Comparison of ENCODE assay signal across 8 mouse cellular contexts in the genomic region with DNA sequence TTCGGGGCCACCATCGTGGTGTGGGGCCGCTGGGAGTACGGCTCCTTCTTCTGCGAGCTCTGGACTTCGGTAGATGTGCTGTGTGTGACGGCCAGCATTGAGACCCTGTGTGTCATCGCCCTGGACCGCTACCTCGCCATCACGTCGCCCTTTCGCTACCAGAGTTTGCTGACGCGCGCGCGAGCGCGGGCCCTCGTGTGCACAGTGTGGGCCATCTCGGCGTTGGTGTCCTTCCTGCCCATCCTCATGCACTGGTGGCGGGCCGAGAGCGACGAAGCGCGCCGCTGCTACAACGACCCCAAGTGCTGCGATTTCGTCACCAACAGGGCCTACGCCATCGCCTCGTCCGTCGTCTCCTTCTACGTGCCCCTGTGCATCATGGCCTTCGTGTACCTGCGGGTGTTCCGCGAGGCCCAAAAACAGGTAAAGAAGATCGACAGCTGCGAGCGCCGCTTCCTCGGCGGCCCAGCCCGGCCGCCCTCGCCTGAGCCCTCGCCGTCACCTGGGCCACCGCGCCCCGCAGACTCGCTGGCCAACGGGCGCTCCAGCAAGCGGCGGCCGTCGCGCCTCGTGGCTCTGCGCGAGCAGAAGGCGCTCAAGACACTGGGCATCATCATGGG. TPM values are rescaled to one million over a fixed set of nuclear protein-coding genes. Genes with fewer than 3 reads are reported as not detected.
DNase-seq lines count a peak whose midpoint lies in the region; ATAC-seq and TF ChIP-seq lines count a peak whose summit lies in the region.

No protein-coding gene starts in this region.

- peaks cover 6% of the 10 kb centered on the region; the same call in 1 of the 2 replicates for H3K27me3 ChIP-seq in cerebellum, adult 2 months (ENCODE audit: control insufficient read depth, insufficient read depth, low read length)
- peaks cover 56% of the 10 kb centered on the region for H3K27me3 ChIP-seq in forebrain, embryonic 14.5 days (replicated peaks; ENCODE audit: control insufficient read depth, insufficient read depth, low read length)
- peaks cover 41% of the 10 kb centered on the region for H3K27me3 ChIP-seq in intestine, embryonic 15.5 days (replicated peaks)
- H3K27me3 ChIP-seq in liver, embryonic 15.5 days: peaks cover 96% of the 10 kb centered on the region
- peaks cover 41% of the 10 kb centered on the region for H3K27me3 ChIP-seq in neural tube, embryonic 14.5 days (ENCODE audit: control insufficient read depth, insufficient read depth, low read length)

- H3K9me3 ChIP-seq in ES-E14 (ENCODE audit: control insufficient read depth, insufficient read depth, low read depth, low read length): no peaks in the 10 kb centered on the region; the same call in 1 of the 2 replicates
- H3K9me3 ChIP-seq in forebrain, embryonic 14.5 days (replicated peaks; ENCODE audit: control insufficient read depth, low read length): no peaks in the 10 kb centered on the region
- no peaks in the 10 kb centered on the region for H3K9me3 ChIP-seq in intestine, embryonic 15.5 days
- H3K9me3 ChIP-seq in liver, embryonic 15.5 days (replicated peaks): no peaks in the 10 kb centered on the region
- no peaks in the 10 kb centered on the region for H3K9me3 ChIP-seq in neural tube, embryonic 14.5 days (ENCODE audit: control insufficient read depth, low read length)

- no peak overlapping the region; the same call in 1 of the 2 replicates for H3K9ac ChIP-seq in ES-E14 (ENCODE audit: insufficient read depth, low read depth, low read length, poor library complexity, severe bottlenecking)
- H3K9ac ChIP-seq in forebrain, embryonic 14.5 days (ENCODE audit: low read length): peak overlapping the region; percentile 64
- H3K9ac ChIP-seq in intestine, embryonic 15.5 days: peak overlapping the region; percentile 54
- no peak overlapping the region for H3K9ac ChIP-seq in liver, embryonic 15.5 days
- H3K9ac ChIP-seq in neural tube, embryonic 14.5 days (replicated peaks; ENCODE audit: low read depth, low read length): peak overlapping the region; percentile 66

- ATAC-seq in forebrain, embryonic 14.5 days: peak; percentile 27
- peak; percentile 13; the same call in 1 of the 2 replicates for ATAC-seq in intestine, embryonic 15.5 days
- no peak for ATAC-seq in liver, embryonic 15.5 days (ENCODE audit: insufficient read depth)
- ATAC-seq in neural tube, embryonic 14.5 days (ENCODE audit: low read depth): peak; percentile 44; the same call in 1 of the 2 replicates
- ATAC-seq in megakaryocyte progenitor cell, adult 5-6 weeks (replicated peaks; ENCODE audit: poor library complexity): no peak

- TF ChIP-seq POLR2A in cerebellum, adult 2 months (IDR thresholded peaks at IDR 0.05; ENCODE audit: borderline replicate concordance, insufficient read depth, low read length): no peak

- peak in 1 of 2 experiments; percentile 18 for DNase-seq in cerebellum, adult 2 months
- no peak for DNase-seq in cerebellum, adult 18-20 months
- DNase-seq in ES-E14 (ENCODE audit: low read depth, low spot score): no peak
- no peak for DNase-seq in forebrain, embryonic 14.5 days (ENCODE audit: low spot score)

- peak overlapping the region; percentile 17 for H3K4me3 ChIP-seq in cerebellum, adult 2 months (replicated peaks; ENCODE audit: insufficient read depth, low read depth, low read length)
- peak overlapping the region; percentile 53 to 66 for H3K4me3 ChIP-seq in ES-E14 (ENCODE audit: insufficient read depth in 1 of 2, low read depth in 1 of 2, low read length in 2 of 2, poor library complexity in 1 of 2, severe bottlenecking in 1 of 2)
- H3K4me3 ChIP-seq in forebrain, embryonic 14.5 days (ENCODE audit: low read depth, low read length): peak overlapping the region; percentile 52
- peak overlapping the region; percentile 57 for H3K4me3 ChIP-seq in intestine, embryonic 15.5 days (replicated peaks)
- H3K4me3 ChIP-seq in liver, embryonic 15.5 days (replicated peaks): peak overlapping the region; percentile 46
- H3K4me3 ChIP-seq in neural tube, embryonic 14.5 days (ENCODE audit: low read depth, low read length): peak overlapping the region; percentile 56

- 2% methylated on average over 69 of the region's 69 CpGs for WGBS in cerebellum, adult 2 months
- 1% methylated on average over 67 of the region's 69 CpGs for WGBS in forebrain, embryonic 14.5 days
- WGBS in intestine, embryonic 15.5 days: 2% methylated on average over 69 of the region's 69 CpGs
- 2% methylated on average over 69 of the region's 69 CpGs for WGBS in liver, embryonic 15.5 days (ENCODE audit: insufficient replicate concordance)
- WGBS in neural tube, embryonic 14.5 days: under 1% methylated on average over 67 of the region's 69 CpGs

- no peak for TF ChIP-seq CTCF in cerebellum, adult 2 months (IDR thresholded peaks at IDR 0.05; ENCODE audit: borderline replicate concordance, insufficient read depth, low read depth, low read length)

- H3K4me2 ChIP-seq in forebrain, embryonic 14.5 days (ENCODE audit: low read length): peak overlapping the region; percentile 94
- H3K4me2 ChIP-seq in intestine, embryonic 15.5 days (replicated peaks): peak overlapping the region; percentile 97
- peak overlapping the region; percentile 66 for H3K4me2 ChIP-seq in liver, embryonic 15.5 days
- peak overlapping the region; percentile 85 for H3K4me2 ChIP-seq in neural tube, embryonic 14.5 days (ENCODE audit: low read depth, low read length)

- in situ Hi-C loops in ES-E14 (cut with MboI; ENCODE audit: low sequenced_read_pairs in 2 of 2, unreplicated experiment in 2 of 2): no loop called here

- H3K27ac ChIP-seq in cerebellum, adult 2 months (ENCODE audit: insufficient read depth, low read length): no peak overlapping the region
- no peak overlapping the region for H3K27ac ChIP-seq in ES-E14 (ENCODE audit: insufficient read depth, low read depth, low read length, poor library complexity, severe bottlenecking)
- H3K27ac ChIP-seq in forebrain, embryonic 14.5 days (ENCODE audit: low read depth, low read length): no peak overlapping the region; the same call in 1 of the 2 replicates
- 0 out of 2 replicates have a peak overlapping the region, but pooled peaks have one; percentile 9 for H3K27ac ChIP-seq in intestine, embryonic 15.5 days
- no peak overlapping the region for H3K27ac ChIP-seq in liver, embryonic 15.5 days (replicated peaks)
- H3K27ac ChIP-seq in neural tube, embryonic 14.5 days (ENCODE audit: low read depth, low read length): no peak overlapping the region

- no peaks in the 10 kb centered on the region; the same call in 1 of the 2 replicates for H3K4me1 ChIP-seq in cerebellum, adult 2 months (ENCODE audit: control insufficient read depth, insufficient read depth, low read length)
- peaks cover 4 to 6% of the 10 kb centered on the region in 2 experiments; a peak in 3 of 4 replicates for H3K4me1 ChIP-seq in ES-E14 (ENCODE audit: control insufficient read depth in 2 of 2, insufficient read depth in 2 of 2, low read length in 2 of 2, poor library complexity in 1 of 2)
- H3K4me1 ChIP-seq in forebrain, embryonic 14.5 days (ENCODE audit: control insufficient read depth, insufficient read depth, low read length): peaks cover 15% of the 10 kb centered on the region
- H3K4me1 ChIP-seq in intestine, embryonic 15.5 days (replicated peaks): peaks cover 29% of the 10 kb centered on the region
- H3K4me1 ChIP-seq in liver, embryonic 15.5 days (replicated peaks): peaks cover 17% of the 10 kb centered on the region
- H3K4me1 ChIP-seq in neural tube, embryonic 14.5 days (ENCODE audit: control insufficient read depth, insufficient read depth, low read length): peaks cover 9% of the 10 kb centered on the region

- no peaks in the 10 kb centered on the region for H3K36me3 ChIP-seq in ES-E14 (ENCODE audit: control insufficient read depth, insufficient read depth, low read length, poor library complexity, severe bottlenecking)
- H3K36me3 ChIP-seq in forebrain, embryonic 14.5 days (ENCODE audit: control insufficient read depth, insufficient read depth, low read length): no peaks in the 10 kb centered on the region
- H3K36me3 ChIP-seq in intestine, embryonic 15.5 days: no peaks in the 10 kb centered on the region
- no peaks in the 10 kb centered on the region for H3K36me3 ChIP-seq in liver, embryonic 15.5 days (replicated peaks)
- no peaks in the 10 kb centered on the region for H3K36me3 ChIP-seq in neural tube, embryonic 14.5 days (ENCODE audit: control insufficient read depth, insufficient read depth, low read length)

TF ChIP-seq in ES-E14, 5 proteins besides CTCF, POLR2A, EP300 and RAD21:
- no peak for TF ChIP-seq ZNF384 (IDR thresholded peaks at IDR 0.05; ENCODE audit: low read depth, low read length)
- no peak for TF ChIP-seq HCFC1 (IDR thresholded peaks at IDR 0.05; ENCODE audit: borderline replicate concordance, insufficient read depth, low read length)
- no peak for TF ChIP-seq ZC3H11A (IDR thresholded peaks at IDR 0.05; ENCODE audit: borderline replicate concordance, low read depth, low read length)
- no peak for TF ChIP-seq CHD2 (IDR thresholded peaks at IDR 0.05; ENCODE audit: low read depth, low read length)
- TF ChIP-seq MAFK (IDR thresholded peaks at IDR 0.05; ENCODE audit: insufficient read depth, low read depth, low read length): no peak

RNA-seq across cellular contexts. Expression of a gene that starts 0.8 kb away (rescaled TPM):
- polyA plus RNA-seq in cerebellum, adult 2 months (2012; rRNA removed): 4.0 and 4.1 TPM in 2 replicates
- 0.36 and 1.2 TPM in 2 replicates for total RNA-seq in ES-E14 (2012; rRNA removed)
- polyA plus RNA-seq in forebrain, embryonic 14.5 days (2014; fragmentation: Nextera tagmentation; extraction: Ambion mirVana): 1.1 and 1.7 TPM in 2 replicates
- 0.75 and 1.1 TPM in 2 replicates for polyA plus RNA-seq in intestine, embryonic 15.5 days (2015; fragmentation: Nextera tagmentation; extraction: Ambion mirVana)
- 0.25 and 0.38 TPM in 2 replicates for polyA plus RNA-seq in liver, embryonic 15.5 days (2015; fragmentation: Nextera tagmentation; extraction: Ambion mirVana)
- 1.1 and 1.8 TPM in 2 replicates for polyA plus RNA-seq in neural tube, embryonic 14.5 days (2014; fragmentation: Nextera tagmentation; extraction: Ambion mirVana)
- total RNA-seq in megakaryocyte progenitor cell, adult 5-6 weeks (2015): not detected in 2 replicates
- 0.04 TPM in 1 of 2 replicates, not detected in the other for total RNA-seq in megakaryocyte progenitor cell, adult 5-6 weeks (2017)

Comparison
In these comparisons a context has a peak if more than half of its experiments do, and no peak if none do; other contexts are left out.
1. H3K9ac ChIP-seq: peak in forebrain, embryonic 14.5 days (single experiment), intestine, embryonic 15.5 days (single experiment) and neural tube, embryonic 14.5 days (single experiment); none in ES-E14 (single experiment) and liver, embryonic 15.5 days (single experiment).
2. ATAC-seq: peak in forebrain, embryonic 14.5 days (single experiment), intestine, embryonic 15.5 days (single experiment) and neural tube, embryonic 14.5 days (single experiment); none in liver, embryonic 15.5 days (single experiment) and megakaryocyte progenitor cell, adult 5-6 weeks (single experiment).
3. Peak in every context shown above with its lines, with median percentiles within 50 percentile points of each other: H3K4me3 ChIP-seq and H3K4me2 ChIP-seq.